Mouse (Mus musculus) heart, embryonic 10.5 days (tissue): ENCODE data around the gene Slc45a3. TPM values are rescaled to one million over a fixed set of nuclear protein-coding genes. Genes with fewer than 3 reads are reported as not detected.

Experiments used
- DNase-seq: peaks from one replicate; pipeline ENCODE4 v3.0.0-alpha.2; 2017; ENCODE audit warnings: low spot score
- H3K27ac ChIP-seq: fragments of 300-500 bp; sonication (generic); 2 replicates; pipeline ENCODE4 v1.5.1; 2016; ENCODE audit warnings: mild to moderate bottlenecking
- H3K27me3 ChIP-seq: fragments of 300-500 bp; sonication (generic); 2 replicates; pipeline ENCODE4 v1.6.1; 2016; ENCODE audit warnings: mild to moderate bottlenecking; ENCODE audit not compliant: poor library complexity, insufficient read depth, severe bottlenecking
- H3K36me3 ChIP-seq: fragments of 300-500 bp; sonication (generic); 2 replicates; pipeline ENCODE4 v1.6.1; 2016; ENCODE audit warnings: mild to moderate bottlenecking, moderate library complexity
- H3K4me1 ChIP-seq: fragments of 300-500 bp; sonication (generic); 2 replicates; pipeline ENCODE4 v1.6.1; 2016; ENCODE audit warnings: mild to moderate bottlenecking
- H3K4me3 ChIP-seq: fragments of 300-500 bp; sonication (generic); 2 replicates; pipeline ENCODE4 v1.5.1; 2016; ENCODE audit warnings: mild to moderate bottlenecking, moderate library complexity
- H3K9me3 ChIP-seq: fragments of 300-500 bp; sonication (generic); 2 replicates; pipeline ENCODE4 v1.6.1; 2016; ENCODE audit warnings: mild to moderate bottlenecking, moderate library complexity
- WGBS: fragments of 180-500 bp; shearing (Covaris S2); methylation state at CpG from one replicate; pipeline ENCODE4 v1.1.7; 2016; 5-methylcytosine and 5-hydroxymethylcytosine counted together
- polyA plus RNA-seq: library from polyadenylated mRNA; unstranded; fragments of >200 nt; fragmentation: Nextera tagmentation; extraction: Ambion mirVana; gene quantifications from 2 replicates; pipeline ENCODE4 v1.2.1, GENCODE M21; 2016

The Slc45a3 gene
- polyA plus RNA-seq, 1 experiment from 2014 or later, result 1.9 TPM

DNA sequence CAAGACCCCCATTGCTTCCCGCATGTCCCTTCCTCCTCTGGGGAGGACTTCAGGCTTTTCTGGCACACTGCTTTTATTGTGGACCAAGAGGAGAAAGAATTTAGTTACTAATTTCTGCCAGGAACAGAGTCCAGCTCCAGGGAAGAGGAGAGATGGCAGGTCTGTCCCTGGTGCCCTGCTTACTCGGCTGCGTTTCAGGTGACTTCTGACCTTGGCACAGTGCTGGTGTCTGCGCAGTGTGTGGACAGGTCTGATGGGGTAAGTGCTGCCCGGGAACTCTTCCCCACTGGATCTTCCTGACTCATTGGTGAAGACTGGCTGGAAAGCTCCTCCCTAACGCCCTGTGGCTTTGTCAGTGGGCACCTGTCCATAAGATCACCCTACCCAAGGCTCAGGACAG, 6.2 kb downstream of the Slc45a3 start:
- H3K27me3 ChIP-seq, result peaks cover 96% of the 10 kb centered on the region
- no peaks in the 10 kb centered on the region for H3K9me3 ChIP-seq
- no peak overlapping the region for H3K4me3 ChIP-seq
- H3K36me3 ChIP-seq, result no peaks in the 10 kb centered on the region
- no peak for DNase-seq
- WGBS, result 56% methylated on average over 6 of the region's 6 CpGs
- peaks cover 45% of the 10 kb centered on the region for H3K4me1 ChIP-seq
- no peak overlapping the region for H3K27ac ChIP-seq

DNA sequence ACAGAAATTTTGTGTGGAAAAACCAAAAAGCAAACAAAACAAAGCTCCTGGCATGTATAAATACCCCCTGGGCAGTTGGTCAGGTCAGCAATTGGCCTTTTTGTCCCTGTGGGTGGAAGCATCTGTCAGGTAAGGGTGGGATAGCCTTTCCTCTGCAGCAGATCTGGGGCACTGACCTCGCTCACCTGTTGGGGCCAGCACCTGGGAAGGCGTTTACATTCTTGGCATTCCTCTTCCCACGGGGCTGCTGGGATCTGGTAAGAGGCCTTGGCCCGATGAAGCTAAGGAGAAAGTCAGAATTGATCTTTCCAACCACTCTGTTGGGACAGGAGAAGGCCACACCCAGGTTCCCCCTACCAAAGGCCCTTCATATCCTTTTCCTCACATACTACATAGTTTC, 7.1 kb downstream of the Slc45a3 start:
- 47% methylated on average over 4 of the region's 4 CpGs for WGBS
- DNase-seq, result no peak
- H3K36me3 ChIP-seq, result no peaks in the 10 kb centered on the region
- no peaks in the 10 kb centered on the region for H3K9me3 ChIP-seq
- peaks cover 40% of the 10 kb centered on the region for H3K4me1 ChIP-seq
- no peak overlapping the region for H3K27ac ChIP-seq
- H3K27me3 ChIP-seq, result peaks cover 96% of the 10 kb centered on the region
- H3K4me3 ChIP-seq, result no peak overlapping the region

DNA sequence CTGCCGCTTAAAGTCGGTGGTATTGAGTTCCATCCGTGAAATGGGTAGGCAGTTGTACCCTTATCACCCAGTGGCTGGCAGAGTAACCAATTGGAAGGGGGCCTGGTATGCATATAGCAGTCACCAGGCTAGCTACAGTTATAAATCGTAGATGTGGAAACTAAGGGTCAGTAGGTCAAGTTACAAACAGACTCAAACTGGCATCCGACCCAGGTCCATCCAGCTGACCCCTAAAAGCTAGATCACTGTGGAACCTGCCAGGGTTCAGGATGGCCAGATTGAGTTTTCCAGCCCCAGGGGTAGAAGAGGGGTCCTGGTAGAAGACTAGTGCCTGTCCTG, 7.5 kb downstream of the Slc45a3 start:
- WGBS, result 40% methylated on average over 5 of the region's 5 CpGs
- Histone ChIP-seq H3K27me3 (peaks cover 96% of the 10 kb centered on the region), H3K4me1 (peaks cover 40% of the 10 kb centered on the region), H3K4me3 (peak overlapping the region; percentile 42), H3K36me3 (no peaks in the 10 kb centered on the region), H3K27ac (peak overlapping the region; percentile 75; the same call in 1 of the 2 replicates), H3K9me3 (no peaks in the 10 kb centered on the region)
- DNase-seq, result no peak

DNA sequence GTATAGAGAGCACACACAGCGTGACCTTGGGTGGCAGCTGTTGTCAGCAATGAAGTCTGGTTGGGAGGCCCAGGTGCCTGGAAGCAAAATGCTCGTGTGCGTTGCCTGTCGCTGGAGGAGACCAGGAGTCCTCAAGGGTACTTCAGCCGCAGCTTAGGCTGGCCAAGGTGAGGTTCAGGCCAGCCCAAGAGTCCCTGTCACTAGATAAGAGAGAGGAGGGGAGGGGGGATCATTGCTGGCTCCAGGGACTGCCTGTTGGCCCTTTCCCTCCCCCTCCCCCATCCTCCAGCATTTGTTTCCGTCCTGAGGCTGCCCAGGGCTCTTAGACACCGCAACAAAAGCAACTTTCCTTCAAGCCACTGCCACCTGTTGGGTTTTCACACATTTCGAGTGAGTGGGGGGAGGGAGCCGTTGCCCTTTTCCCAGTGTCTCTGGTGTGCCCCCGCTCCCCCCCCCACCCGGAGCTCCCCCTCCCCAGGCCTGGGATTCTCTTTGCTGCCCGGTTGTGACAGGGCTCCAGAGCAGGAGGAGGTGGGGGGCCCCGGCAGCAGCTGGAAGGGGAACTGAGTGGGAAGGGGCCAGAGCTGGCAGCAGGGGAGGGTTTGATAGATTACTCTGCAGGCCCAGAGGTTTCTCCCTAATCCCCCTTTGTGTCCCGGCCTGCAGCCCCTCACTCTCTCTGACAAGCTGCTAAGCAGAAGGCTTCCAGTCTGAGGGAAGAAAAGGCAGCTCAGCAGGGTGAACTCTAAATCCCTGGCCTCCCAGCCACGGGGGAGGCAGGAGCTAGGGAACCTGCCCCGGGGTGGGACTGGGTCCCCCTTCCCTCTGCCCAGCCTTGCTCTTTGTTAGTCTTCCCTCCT, 8.1 kb downstream of the Slc45a3 start:
- 2% methylated on average over 16 of the region's 16 CpGs for WGBS
- Histone ChIP-seq H3K27ac (peak overlapping the region; percentile 75), H3K4me1 (peaks cover 43% of the 10 kb centered on the region), H3K27me3 (peaks cover 96% of the 10 kb centered on the region), H3K9me3 (no peaks in the 10 kb centered on the region), H3K4me3 (peak overlapping the region; percentile 42), H3K36me3 (no peaks in the 10 kb centered on the region)
- no peak for DNase-seq

DNA sequence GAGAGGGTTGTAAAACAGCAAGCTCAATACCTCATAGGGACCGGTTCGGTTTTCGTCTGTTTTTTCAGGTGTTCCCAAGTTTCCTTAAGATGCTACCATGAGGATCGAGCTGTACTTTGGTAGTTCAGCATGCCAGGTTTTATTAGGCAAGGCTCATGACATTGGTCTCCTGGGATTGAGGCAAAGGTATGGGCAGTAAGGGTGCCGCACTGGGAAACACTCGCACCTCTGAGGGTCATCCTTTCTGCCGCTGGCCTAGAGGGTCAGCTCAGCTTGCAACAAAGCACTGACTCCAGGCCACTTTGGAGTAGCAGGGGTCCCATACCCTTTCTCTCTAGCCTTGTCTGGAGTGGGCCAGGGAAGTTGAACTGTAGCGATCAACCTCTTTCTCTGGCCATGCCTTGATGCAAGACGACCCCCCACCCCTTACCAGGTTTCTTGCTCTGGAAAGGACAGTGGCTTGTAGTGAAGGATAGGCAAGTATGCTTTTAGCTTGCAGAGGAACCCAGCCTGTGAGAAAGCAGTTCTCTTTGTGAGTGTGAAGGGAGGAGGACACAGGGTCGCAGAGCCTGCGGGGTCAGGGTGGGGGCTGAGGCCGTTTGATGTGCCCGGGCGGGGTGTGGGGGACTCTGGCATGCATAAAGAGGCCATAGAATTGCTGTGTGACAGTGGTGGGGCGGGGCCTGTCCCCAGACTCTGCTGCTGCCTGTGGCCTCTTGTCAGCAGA, 9.2 kb downstream of the Slc45a3 start:
- peak overlapping the region; percentile 67 for H3K27ac ChIP-seq
- no peaks in the 10 kb centered on the region for H3K36me3 ChIP-seq
- DNase-seq, result no peak
- H3K27me3 ChIP-seq, result peaks cover 92% of the 10 kb centered on the region
- WGBS, result 19% methylated on average over 15 of the region's 15 CpGs
- no peaks in the 10 kb centered on the region for H3K9me3 ChIP-seq
- H3K4me1 ChIP-seq, result peaks cover 43% of the 10 kb centered on the region
- H3K4me3 ChIP-seq, result no peak overlapping the region

DNA sequence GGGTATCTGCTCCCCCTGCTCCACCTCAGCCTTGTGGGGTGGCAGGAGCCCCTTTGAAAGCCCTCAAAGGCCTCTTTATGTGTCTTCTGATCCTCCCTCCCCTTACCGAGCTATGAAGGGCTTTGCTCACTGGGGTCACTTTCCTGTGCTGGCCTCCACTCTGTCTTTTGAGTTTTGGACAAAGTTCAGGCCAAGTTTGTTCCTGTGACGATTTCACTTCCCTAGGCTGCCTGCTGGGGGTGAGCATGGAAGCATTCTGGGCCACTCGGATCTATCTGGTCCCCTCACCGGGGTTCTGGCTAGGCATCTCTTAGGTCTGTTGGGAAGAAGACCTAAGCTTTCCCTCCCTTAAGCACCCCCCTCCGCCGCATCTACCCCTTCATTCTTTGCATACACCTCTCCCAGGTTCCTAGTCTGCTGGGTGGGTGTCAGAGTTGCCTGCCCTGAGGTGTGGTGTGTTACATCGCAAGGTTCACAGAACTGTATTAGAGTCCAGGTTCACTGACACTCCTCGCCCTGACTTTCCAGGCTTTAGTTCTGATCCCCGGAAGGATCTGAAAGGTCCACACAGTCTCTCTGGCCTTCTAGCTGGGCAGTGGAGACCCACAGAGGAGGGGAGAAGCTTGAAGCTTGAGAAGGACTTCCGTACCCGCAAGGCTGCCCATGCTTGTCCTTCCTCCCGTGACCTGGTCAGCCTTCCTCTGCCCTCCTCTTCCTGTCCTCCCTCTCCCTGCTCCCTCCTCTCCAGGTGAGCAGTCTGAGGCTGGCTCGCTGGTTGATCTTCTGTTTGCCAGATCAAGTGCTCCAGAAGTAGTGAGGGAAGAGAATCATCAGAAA, 9.9 kb downstream of the Slc45a3 start:
- Histone ChIP-seq H3K27me3 (peaks cover 90% of the 10 kb centered on the region), H3K4me1 (peaks cover 43% of the 10 kb centered on the region), H3K4me3 (no peak overlapping the region), H3K9me3 (no peaks in the 10 kb centered on the region), H3K36me3 (no peaks in the 10 kb centered on the region), H3K27ac (peak overlapping the region; percentile 67)
- WGBS, result 26% methylated on average over 13 of the region's 13 CpGs
- DNase-seq, result no peak

DNA sequence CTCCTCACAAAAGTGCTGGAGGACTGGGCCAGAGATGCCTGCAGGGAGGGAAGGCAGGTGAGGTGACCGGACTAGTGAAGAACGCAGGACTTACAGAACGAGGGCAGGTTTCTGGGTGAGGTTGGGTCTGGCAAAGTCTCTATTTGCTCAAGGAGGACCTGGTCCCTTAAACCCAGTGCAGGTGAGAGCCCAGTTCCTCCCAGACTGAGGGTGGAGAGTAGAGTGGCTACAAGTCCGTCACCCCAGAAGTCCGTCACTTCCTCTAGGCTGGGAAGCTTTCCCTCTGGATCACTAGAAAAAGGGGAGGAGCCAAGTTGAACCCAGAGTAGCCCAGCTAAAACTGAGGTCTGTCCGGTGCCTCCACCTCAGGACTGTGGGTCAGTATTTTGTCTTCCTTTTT, 11.2 kb downstream of the Slc45a3 start:
- Histone ChIP-seq H3K36me3 (no peaks in the 10 kb centered on the region), H3K27ac (no peak overlapping the region), H3K4me3 (no peak overlapping the region), H3K27me3 (peaks cover 87% of the 10 kb centered on the region), H3K4me1 (peaks cover 37% of the 10 kb centered on the region), H3K9me3 (no peaks in the 10 kb centered on the region)
- DNase-seq, result no peak
- 65% methylated on average over 6 of the region's 6 CpGs for WGBS

DNA sequence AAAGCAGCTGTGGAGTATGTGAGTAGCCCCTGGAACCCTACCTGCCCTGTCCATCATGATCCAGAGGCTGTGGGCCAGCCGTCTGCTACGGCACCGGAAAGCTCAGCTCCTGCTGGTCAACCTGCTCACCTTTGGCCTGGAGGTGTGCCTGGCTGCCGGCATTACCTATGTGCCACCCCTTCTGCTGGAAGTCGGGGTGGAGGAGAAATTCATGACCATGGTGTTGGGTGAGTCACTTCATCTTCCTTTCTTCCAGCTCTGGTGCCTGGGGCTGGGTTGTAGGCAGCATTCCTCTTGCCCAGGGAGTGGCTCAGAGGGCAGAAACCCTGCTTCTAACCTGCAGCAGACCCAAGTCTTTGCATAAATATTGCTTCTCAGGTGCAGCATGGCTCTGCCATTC, 14.1 kb downstream of the Slc45a3 start:
- WGBS, result 87% methylated on average over 5 of the region's 5 CpGs
- peaks cover 19% of the 10 kb centered on the region for H3K4me1 ChIP-seq

DNA sequence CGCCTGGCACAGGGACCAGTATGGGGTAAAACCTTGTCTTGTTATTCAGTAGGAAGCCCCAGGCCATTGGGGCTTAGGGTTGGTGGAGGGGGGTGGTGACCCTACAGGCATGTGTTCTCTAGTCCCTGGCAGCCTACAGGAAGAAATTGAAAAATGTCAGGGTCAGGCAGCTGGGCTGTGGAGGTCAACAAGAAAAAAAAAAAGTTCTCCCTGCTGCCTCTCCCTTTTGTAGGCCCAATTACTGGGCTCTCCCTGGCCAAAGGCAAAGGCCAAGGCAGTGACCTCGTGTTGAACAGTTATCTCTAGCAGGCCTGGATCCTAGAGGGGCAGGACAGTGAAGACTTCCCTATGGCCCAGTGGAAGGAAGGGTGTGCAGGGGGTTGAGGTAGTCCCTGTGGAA, 17.7 kb downstream of the Slc45a3 start:
- DNase-seq, result no peak
- 34% methylated on average over 2 of the region's 2 CpGs for whole genome bisulfite sequencing

More for the DNA sequence above, 14.1 kb downstream of the Slc45a3 start:
- Histone ChIP-seq H3K9me3 (no peaks in the 10 kb centered on the region), H3K27ac (no peak overlapping the region), H3K27me3 (peaks cover 58% of the 10 kb centered on the region), H3K36me3 (no peaks in the 10 kb centered on the region), H3K4me3 (no peak overlapping the region)
- DNase-seq, result no peak

DNA sequence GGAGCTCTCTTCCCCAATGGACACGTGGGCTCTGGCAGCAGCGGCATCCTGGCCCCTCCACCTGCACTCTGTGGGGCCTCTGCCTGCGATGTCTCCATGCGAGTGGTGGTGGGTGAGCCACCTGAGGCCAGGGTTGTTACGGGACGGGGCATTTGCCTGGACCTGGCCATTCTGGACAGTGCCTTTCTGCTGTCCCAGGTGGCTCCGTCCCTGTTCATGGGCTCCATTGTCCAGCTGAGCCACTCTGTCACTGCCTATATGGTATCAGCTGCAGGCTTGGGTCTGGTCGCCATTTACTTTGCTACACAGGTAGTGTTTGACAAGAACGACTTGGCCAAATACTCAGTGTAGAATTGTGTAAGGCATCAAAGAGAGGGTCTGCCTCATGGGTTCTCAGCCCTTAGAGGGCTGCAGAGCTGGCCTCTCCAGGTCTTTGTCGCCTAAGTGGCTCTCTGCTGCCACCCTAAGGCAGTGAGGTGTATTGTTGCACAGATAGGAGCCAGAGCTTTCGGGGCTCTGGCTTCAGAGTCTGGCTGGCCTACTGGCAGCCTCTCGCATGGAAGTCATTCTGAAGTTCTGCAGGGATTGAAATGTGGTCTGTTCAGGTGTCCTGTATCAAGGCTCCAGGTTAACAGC, 18.7 kb downstream of the Slc45a3 start:
- Histone ChIP-seq H3K36me3 (no peaks in the 10 kb centered on the region), H3K27ac (no peak overlapping the region), H3K4me1 (no peaks in the 10 kb centered on the region; the same call in 1 of the 2 replicates), H3K9me3 (no peaks in the 10 kb centered on the region), H3K27me3 (peaks cover 20% of the 10 kb centered on the region), H3K4me3 (no peak overlapping the region)
- WGBS, result 50% methylated on average over 12 of the region's 12 CpGs
- no peak for DNase-seq

More for the DNA sequence above, 17.7 kb downstream of the Slc45a3 start:
- H3K4me1 ChIP-seq, result peaks cover 2% of the 10 kb centered on the region; the same call in 1 of the 2 replicates
- peaks cover 26% of the 10 kb centered on the region for H3K27me3 ChIP-seq
- H3K27ac ChIP-seq, result no peak overlapping the region
- no peaks in the 10 kb centered on the region for H3K9me3 ChIP-seq
- H3K36me3 ChIP-seq, result no peaks in the 10 kb centered on the region
- H3K4me3 ChIP-seq, result no peak overlapping the region

DNA sequence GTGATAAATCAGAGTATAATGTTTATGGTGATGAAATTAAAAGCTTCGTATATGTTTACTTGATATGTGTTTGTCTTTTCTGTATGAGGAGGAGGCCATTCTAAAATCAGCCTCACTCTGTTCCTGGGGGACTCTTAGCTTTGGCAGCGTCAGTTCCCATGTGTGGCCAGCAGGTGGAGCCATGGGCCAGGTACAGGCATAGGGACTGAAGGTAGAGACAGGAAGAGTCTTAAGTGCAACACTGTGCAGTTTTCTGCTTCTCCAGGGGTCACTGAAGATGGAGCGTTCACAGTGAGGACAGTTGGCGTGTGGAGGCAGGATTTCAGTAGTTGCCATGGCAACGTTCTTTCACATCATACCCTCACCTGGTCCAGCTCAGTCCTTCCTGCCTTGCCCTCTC, 20.1 kb downstream of the Slc45a3 start:
- 12% methylated on average over 5 of the region's 5 CpGs for WGBS
- Histone ChIP-seq H3K36me3 (no peaks in the 10 kb centered on the region), H3K9me3 (no peaks in the 10 kb centered on the region), H3K27ac (no peak overlapping the region), H3K4me3 (no peak overlapping the region), H3K27me3 (peaks cover 10% of the 10 kb centered on the region; the same call in 1 of the 2 replicates), H3K4me1 (no peaks in the 10 kb centered on the region)
- no peak for DNase-seq

DNA sequence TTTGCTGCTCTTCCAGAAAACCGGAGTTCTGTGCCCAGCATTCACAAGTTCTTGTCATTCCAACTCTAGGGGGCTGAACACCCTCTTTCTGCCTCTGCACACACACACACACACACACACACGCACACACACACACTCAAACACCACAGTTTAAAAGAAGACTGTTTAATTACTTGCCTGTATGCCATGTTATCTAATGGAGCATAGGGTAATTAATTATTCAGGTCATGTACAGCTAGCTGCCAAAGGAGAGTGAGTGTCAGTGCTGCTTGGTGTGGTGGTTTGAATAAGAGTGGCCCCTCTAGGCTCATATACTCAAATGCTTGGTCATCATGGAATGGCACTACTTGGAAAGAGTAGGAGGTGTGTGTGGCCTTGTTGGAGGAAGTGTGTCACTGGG, 21.0 kb downstream of the Slc45a3 start:
- Histone ChIP-seq H3K27ac (no peak overlapping the region), H3K4me1 (no peaks in the 10 kb centered on the region), H3K27me3 (peaks cover under 1% of the 10 kb centered on the region; the same call in 1 of the 2 replicates), H3K36me3 (no peaks in the 10 kb centered on the region), H3K4me3 (no peak overlapping the region), H3K9me3 (no peaks in the 10 kb centered on the region)
- WGBS, result 76% methylated on average over 2 of the region's 2 CpGs
- DNase-seq, result no peak
